Mouse (Mus musculus): ENCODE data around the gene Ces1c. TPM values are rescaled to one million over a fixed set of nuclear protein-coding genes. Genes with fewer than 3 reads are reported as not detected.

Ces1c gene
- total RNA-seq, 1 experiment, result 0.85 TPM

DNA sequence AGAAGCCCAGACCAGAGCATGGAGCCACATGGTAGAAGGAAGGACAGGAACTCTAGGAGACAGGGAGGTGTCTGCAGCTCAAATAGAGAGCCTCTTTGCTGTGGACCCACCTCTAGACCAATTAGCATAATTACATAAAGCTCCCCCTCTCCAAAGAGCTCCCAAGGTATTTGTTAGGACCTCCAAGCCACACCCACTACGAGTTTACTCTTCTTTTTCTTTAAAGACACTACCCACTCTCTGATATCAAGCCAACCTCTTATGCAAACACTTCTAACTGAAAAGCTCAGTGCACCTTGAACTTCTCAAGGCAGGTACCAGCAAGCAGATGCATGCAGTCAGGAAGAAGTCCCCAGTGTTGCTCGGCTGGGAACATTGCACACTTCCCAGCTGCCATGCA lies 51.2 kb downstream of the Ces1c start, which contains the start of gene Ces1b:
Ces1b (minus strand) TSS at position 131 of the 400 bp plus-strand sequence.
- Histone ChIP-seq H3K9ac (ENCODE audit: insufficient read depth, low read depth, low read length, poor library complexity, severe bottlenecking) (no peak within 1 kb of the TSS), H3K27ac (ENCODE audit: insufficient read depth, low read depth, low read length, poor library complexity, severe bottlenecking) (no peak within 1 kb of the TSS), H3K9me3 (ENCODE audit: control insufficient read depth, insufficient read depth, low read depth, low read length) (no peaks in the 10 kb centered on the region), H3K36me3 (ENCODE audit: control insufficient read depth, insufficient read depth, low read length, poor library complexity, severe bottlenecking) (no peaks in the 10 kb centered on the region), H3K4me3 (ENCODE audit: insufficient read depth in 1 of 2, low read depth in 1 of 2, low read length in 2 of 2, poor library complexity in 1 of 2, severe bottlenecking in 1 of 2) (no peak within 1 kb of the TSS), H3K4me1 (ENCODE audit: control insufficient read depth in 2 of 2, insufficient read depth in 2 of 2, low read length in 2 of 2, poor library complexity in 1 of 2) (no peaks in the 10 kb centered on the region)
- TF ChIP-seq HCFC1 (IDR thresholded peaks at IDR 0.05; ENCODE audit: borderline replicate concordance, insufficient read depth, low read length), result no peak
- no peak for TF ChIP-seq MAFK (IDR thresholded peaks at IDR 0.05; ENCODE audit: insufficient read depth, low read depth, low read length)
- no peak for TF ChIP-seq ZC3H11A (IDR thresholded peaks at IDR 0.05; ENCODE audit: borderline replicate concordance, low read depth, low read length)
- TF ChIP-seq CHD2 (IDR thresholded peaks at IDR 0.05; ENCODE audit: low read depth, low read length), result no peak
- TF ChIP-seq ZNF384 (IDR thresholded peaks at IDR 0.05; ENCODE audit: low read depth, low read length), result no peak
- no peak for DNase-seq (ENCODE audit: low read depth, low spot score)
- in situ Hi-C loops (cut with MboI; ENCODE audit: low sequenced_read_pairs in 2 of 2, unreplicated experiment in 2 of 2), result no loop called here

DNA sequence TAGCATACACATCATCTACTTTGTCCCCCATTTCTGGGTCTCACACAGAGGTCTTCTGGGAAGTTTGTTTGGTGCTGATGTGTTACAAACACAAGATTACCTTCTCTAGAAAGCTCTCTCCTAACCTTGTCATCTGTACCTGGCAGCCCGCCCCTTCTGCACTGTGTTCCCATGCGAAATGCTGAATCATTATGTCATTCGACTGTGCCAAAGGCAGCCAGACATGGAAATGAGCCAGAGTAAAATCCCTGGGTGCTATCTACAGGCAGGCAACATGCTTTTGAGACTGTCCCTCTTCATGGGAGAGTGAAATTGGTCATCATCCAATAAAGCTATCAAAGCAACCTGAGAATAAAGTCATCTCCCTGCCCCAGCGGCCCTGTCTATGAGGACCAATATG lies 55.8 kb downstream of the Ces1c start:
- Histone ChIP-seq H3K27ac (ENCODE audit: insufficient read depth, low read depth, low read length, poor library complexity, severe bottlenecking) (no peak overlapping the region), H3K4me1 (ENCODE audit: control insufficient read depth in 2 of 2, insufficient read depth in 2 of 2, low read length in 2 of 2, poor library complexity in 1 of 2) (no peaks in the 10 kb centered on the region), H3K9me3 (ENCODE audit: control insufficient read depth, insufficient read depth, low read depth, low read length) (no peaks in the 10 kb centered on the region), H3K4me3 (ENCODE audit: insufficient read depth in 1 of 2, low read depth in 1 of 2, low read length in 2 of 2, poor library complexity in 1 of 2, severe bottlenecking in 1 of 2) (no peak overlapping the region), H3K9ac (ENCODE audit: insufficient read depth, low read depth, low read length, poor library complexity, severe bottlenecking) (no peak overlapping the region), H3K36me3 (ENCODE audit: control insufficient read depth, insufficient read depth, low read length, poor library complexity, severe bottlenecking) (no peaks in the 10 kb centered on the region)
- in situ Hi-C loops (cut with MboI; ENCODE audit: low sequenced_read_pairs in 2 of 2, unreplicated experiment in 2 of 2), result no loop called here
- no peak for DNase-seq (ENCODE audit: low read depth, low spot score)
- TF ChIP-seq ZNF384 (IDR thresholded peaks at IDR 0.05; ENCODE audit: low read depth, low read length), result no peak
- TF ChIP-seq CHD2 (IDR thresholded peaks at IDR 0.05; ENCODE audit: low read depth, low read length), result no peak
- TF ChIP-seq MAFK (IDR thresholded peaks at IDR 0.05; ENCODE audit: insufficient read depth, low read depth, low read length), result no peak
- no peak for TF ChIP-seq ZC3H11A (IDR thresholded peaks at IDR 0.05; ENCODE audit: borderline replicate concordance, low read depth, low read length)
- no peak for TF ChIP-seq HCFC1 (IDR thresholded peaks at IDR 0.05; ENCODE audit: borderline replicate concordance, insufficient read depth, low read length)

DNA sequence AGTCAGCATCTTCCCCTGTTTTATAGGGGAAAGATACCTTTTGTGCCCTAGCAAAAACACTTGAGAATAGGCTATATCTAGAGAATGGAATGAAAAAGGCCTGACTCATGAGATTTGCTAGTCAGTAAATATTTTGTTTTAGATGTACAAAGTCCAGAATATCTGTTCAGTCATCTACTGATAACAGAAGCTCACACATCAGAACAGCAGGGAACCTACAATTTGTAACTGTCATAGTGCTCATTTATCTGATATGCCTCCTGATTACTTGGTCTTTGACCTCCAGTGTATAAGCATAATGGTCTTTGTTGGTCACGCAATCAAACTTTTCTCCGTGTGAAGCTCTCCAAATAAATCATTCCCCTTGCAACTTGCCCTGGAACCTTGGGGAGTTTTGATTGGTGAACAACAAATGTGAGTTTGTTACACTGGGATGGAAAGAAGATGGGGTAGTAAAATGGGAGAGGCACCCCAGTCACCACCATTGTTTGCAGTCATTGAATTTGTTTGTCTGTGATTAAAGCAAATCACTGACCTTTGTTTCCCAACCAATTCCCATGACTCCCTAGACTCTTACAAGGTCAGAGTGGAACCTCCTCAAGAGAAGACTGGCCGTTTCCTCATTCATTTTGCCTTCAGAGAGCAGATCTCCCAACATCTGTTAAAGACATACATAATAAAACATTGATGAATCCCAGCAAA lies 67.5 kb downstream of the Ces1c start:
- Histone ChIP-seq H3K27ac (ENCODE audit: insufficient read depth, low read depth, low read length, poor library complexity, severe bottlenecking) (no peak overlapping the region; the same call in 1 of the 2 replicates), H3K9ac (ENCODE audit: insufficient read depth, low read depth, low read length, poor library complexity, severe bottlenecking) (no peak overlapping the region), H3K9me3 (ENCODE audit: control insufficient read depth, insufficient read depth, low read depth, low read length) (no peaks in the 10 kb centered on the region), H3K36me3 (ENCODE audit: control insufficient read depth, insufficient read depth, low read length, poor library complexity, severe bottlenecking) (no peaks in the 10 kb centered on the region), H3K4me1 (ENCODE audit: control insufficient read depth in 2 of 2, insufficient read depth in 2 of 2, low read length in 2 of 2, poor library complexity in 1 of 2) (no peaks in the 10 kb centered on the region; a peak in 1 of 4 replicates), H3K4me3 (ENCODE audit: insufficient read depth in 1 of 2, low read depth in 1 of 2, low read length in 2 of 2, poor library complexity in 1 of 2, severe bottlenecking in 1 of 2) (no peak overlapping the region)
- peak; percentile 31 for DNase-seq (ENCODE audit: low read depth, low spot score)
- TF ChIP-seq ZC3H11A (IDR thresholded peaks at IDR 0.05; ENCODE audit: borderline replicate concordance, low read depth, low read length), result no peak
- no peak for TF ChIP-seq HCFC1 (IDR thresholded peaks at IDR 0.05; ENCODE audit: borderline replicate concordance, insufficient read depth, low read length)
- no peak for TF ChIP-seq CHD2 (IDR thresholded peaks at IDR 0.05; ENCODE audit: low read depth, low read length)
- TF ChIP-seq MAFK (IDR thresholded peaks at IDR 0.05; ENCODE audit: insufficient read depth, low read depth, low read length), result no peak
- no peak for TF ChIP-seq ZNF384 (IDR thresholded peaks at IDR 0.05; ENCODE audit: low read depth, low read length)
- in situ Hi-C loops (cut with MboI; ENCODE audit: low sequenced_read_pairs in 2 of 2, unreplicated experiment in 2 of 2), result no loop called here

DNA sequence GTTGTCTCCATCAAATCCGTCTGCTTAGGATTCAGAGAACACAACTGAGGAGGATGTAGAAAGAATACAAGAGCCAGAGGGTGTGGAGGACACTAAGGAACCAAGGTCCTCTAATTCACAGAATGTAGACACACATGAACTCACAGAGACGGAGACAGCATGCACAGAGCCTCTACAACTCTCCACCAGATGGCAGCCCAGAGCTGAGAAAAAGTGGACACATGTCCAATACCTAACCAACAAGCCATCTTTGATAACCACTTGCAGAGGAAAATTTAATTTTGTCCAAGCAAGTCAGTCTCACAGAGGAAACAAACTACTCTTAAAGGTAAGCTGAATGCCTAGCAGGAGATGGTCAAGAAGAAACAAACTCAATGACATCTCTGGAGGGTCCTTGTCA lies 71.9 kb downstream of the Ces1c start:
- TF ChIP-seq HCFC1 (IDR thresholded peaks at IDR 0.05; ENCODE audit: borderline replicate concordance, insufficient read depth, low read length) (no peak), ZC3H11A (IDR thresholded peaks at IDR 0.05; ENCODE audit: borderline replicate concordance, low read depth, low read length) (peak; percentile 63; the same call in 1 of the 2 replicates)
- peaks cover 0 to 2% of the 10 kb centered on the region in 2 experiments; a peak in 2 of 4 replicates for H3K4me1 ChIP-seq (ENCODE audit: control insufficient read depth in 2 of 2, insufficient read depth in 2 of 2, low read length in 2 of 2, poor library complexity in 1 of 2)
- H3K9ac ChIP-seq (ENCODE audit: insufficient read depth, low read depth, low read length, poor library complexity, severe bottlenecking), result no peak overlapping the region
- H3K9me3 ChIP-seq (ENCODE audit: control insufficient read depth, insufficient read depth, low read depth, low read length), result no peaks in the 10 kb centered on the region
- no peak for DNase-seq (ENCODE audit: low read depth, low spot score)
- H3K4me3 ChIP-seq (ENCODE audit: insufficient read depth in 1 of 2, low read depth in 1 of 2, low read length in 2 of 2, poor library complexity in 1 of 2, severe bottlenecking in 1 of 2), result no peak overlapping the region
- no peaks in the 10 kb centered on the region for H3K36me3 ChIP-seq (ENCODE audit: control insufficient read depth, insufficient read depth, low read length, poor library complexity, severe bottlenecking)
- H3K27ac ChIP-seq (ENCODE audit: insufficient read depth, low read depth, low read length, poor library complexity, severe bottlenecking), result no peak overlapping the region
- in situ Hi-C loops (cut with MboI; ENCODE audit: low sequenced_read_pairs in 2 of 2, unreplicated experiment in 2 of 2), result loop anchor here in 1 of 2 experiments (5.0 kb wide), 1 partner anchor 38 kb away; no protein-coding TSS in a partner anchor
